Mouse (Mus musculus): ENCODE data around the gene Acvr2b.

The Acvr2b gene

DNA sequence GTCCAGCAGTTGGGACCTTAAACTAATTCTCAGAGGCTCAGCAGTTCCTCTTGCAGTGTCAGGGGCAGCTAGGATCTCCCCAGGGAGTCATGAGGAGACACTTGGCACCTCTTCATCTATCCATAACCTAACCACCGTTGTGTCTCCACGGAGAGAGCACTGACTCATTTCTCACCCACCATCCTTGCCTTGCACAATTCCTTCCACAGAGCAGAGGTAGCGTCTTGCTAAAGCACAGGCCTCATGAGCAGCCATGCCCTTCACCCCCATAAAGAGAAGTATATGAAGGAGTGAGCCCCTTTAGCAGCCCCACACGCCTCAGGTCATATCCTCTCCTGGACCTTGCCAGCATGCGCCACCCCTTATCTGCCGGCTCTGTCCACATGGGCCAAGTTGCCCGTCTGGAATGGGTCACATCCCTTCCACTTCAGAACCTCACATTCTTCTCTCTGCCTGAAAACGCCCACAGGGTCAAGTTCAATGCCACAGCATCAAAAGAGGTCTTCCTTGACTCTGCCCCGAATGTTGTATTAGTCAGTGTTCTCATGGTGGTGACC lies 71.8 kb downstream of the Acvr2b start:
- no peak for DNase-seq (ENCODE audit: low spot score)

- no peak for DNase-seq (ENCODE audit: low spot score)
These were observed 73.0 kb downstream of the Acvr2b start for GRCm38 (mm10) chr9:119474717-119475611.

DNA sequence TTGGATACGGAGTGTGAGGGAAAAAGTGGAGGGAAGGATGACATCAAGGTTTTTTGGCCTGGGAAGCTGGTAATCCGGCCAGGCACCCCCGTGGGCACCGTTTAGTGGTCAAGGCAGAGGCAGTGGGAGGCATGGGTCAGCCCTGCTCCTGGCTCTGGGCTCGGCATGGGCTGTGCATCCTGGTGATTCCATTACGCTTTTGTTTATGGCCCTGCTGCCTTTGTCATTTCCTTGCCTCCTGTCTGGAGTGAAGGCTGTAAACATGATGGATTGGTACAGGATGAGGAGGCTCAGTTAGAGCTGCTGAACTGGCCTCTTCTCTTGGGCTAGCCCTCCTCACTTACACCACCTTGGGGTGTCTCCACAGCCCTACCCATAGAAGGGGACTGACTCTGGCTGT lies 75.8 kb downstream of the Acvr2b start:
- no peak for DNase-seq (ENCODE audit: low spot score)

DNA sequence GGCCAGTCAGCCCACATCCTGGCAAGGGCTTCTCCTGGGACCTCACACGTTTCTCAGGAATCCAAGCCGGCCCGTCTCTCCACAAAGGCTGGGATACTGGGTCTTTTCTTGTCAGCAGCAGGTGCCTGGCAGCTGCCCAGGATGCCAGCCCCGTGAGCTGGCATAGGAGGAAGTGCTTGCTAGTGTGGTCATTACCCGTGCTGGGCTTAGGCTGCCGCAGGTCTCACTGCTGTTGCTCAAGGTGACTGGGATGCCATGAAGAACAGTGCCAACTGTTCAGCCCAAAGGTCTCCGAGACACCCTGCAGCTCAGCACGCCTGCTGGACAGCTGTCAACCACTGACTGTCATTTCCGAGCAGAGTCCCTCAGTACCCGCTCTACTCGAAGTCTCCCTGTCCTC lies 76.4 kb downstream of the Acvr2b start:
- DNase-seq (ENCODE audit: low spot score), result no peak

GRCm38 (mm10) chr9:119479297-119479696 lies 77.4 kb downstream of the Acvr2b start:
- no peak for DNase-seq (ENCODE audit: low spot score)

DNA sequence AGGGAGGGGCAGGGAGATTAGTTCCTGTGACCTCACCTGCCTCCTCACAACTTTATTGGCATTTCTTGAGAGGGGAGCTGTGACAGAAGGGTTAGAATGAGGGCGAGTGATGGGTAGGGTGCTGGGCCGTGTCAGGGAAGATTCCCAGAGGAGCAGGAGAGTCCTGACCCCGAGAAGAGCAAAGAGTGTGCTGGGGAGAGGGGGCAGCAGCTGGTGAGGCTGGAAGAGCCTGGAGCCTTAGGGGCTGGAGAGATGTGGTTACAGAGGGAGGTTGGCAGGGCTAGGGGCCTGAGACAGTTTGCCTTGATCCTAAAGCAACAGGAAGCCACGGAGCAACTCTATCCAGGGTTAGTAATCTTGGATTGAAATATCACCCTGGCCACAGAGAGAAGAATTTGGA lies 79.7 kb downstream of the Acvr2b start:
- DNase-seq (ENCODE audit: low spot score), result no peak

GRCm38 (mm10) chr9:119483554-119484353 lies 81.8 kb downstream of the Acvr2b start:
- no peak for DNase-seq (ENCODE audit: low spot score)

DNA sequence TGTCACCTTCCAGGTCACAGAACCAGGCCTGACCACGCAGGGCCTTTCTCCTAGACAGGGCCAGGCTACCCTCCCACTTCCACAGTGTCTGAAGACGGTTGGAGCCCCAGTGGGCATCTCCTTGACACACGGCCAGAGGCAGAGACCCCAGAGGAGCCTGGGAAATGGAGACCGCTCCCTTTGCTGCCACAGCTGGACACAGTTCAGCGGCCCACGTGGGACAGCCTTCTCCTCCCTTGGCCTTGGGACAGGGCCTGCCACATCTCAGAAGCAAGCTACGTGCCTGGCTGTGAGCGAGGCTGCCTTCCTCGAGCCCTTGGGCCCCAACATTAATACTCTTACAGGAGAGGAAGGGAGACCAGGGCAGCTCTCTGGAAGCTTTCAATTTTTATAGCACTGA lies 82.5 kb downstream of the Acvr2b start:
- no peak for DNase-seq (ENCODE audit: low spot score)

Data from testis, postnatal 14 days (tissue).